Mouse (Mus musculus) forebrain, embryonic 10.5 days (tissue): ENCODE results near the gene Uox. TPM values are rescaled to one million over a fixed set of nuclear protein-coding genes. Genes with fewer than 3 reads are reported as not detected.

Source experiments
- DNase-seq: peaks from one replicate; pipeline ENCODE4 v3.0.0-alpha.2; 2017; ENCODE audit warnings: low spot score; ENCODE audit errors: extremely low spot score
- H3K27ac ChIP-seq: fragments of 300-500 bp; sonication (generic); 2 replicates; pipeline ENCODE4 v1.5.1; 2016; ENCODE audit warnings: mild to moderate bottlenecking
- H3K27me3 ChIP-seq: fragments of 300-500 bp; sonication (generic); 2 replicates; pipeline ENCODE4 v1.6.1; 2016; ENCODE audit warnings: mild to moderate bottlenecking; ENCODE audit not compliant: poor library complexity, severe bottlenecking
- H3K36me3 ChIP-seq: fragments of 300-500 bp; sonication (generic); replicated peaks from 2 replicates; pipeline ENCODE4 v1.6.1; 2016; ENCODE audit warnings: mild to moderate bottlenecking, moderate library complexity
- H3K4me1 ChIP-seq: fragments of 300-500 bp; sonication (generic); 2 replicates; pipeline ENCODE4 v1.6.1; 2016
- H3K4me3 ChIP-seq: fragments of 300-500 bp; sonication (generic); 2 replicates; pipeline ENCODE4 v1.5.1; 2016; ENCODE audit warnings: mild to moderate bottlenecking, moderate library complexity
- H3K9me3 ChIP-seq: fragments of 300-500 bp; sonication (generic); 2 replicates; pipeline ENCODE4 v1.6.1; 2016; ENCODE audit warnings: mild to moderate bottlenecking, moderate library complexity
- WGBS: fragments of 180-500 bp; shearing (Covaris S2); methylation state at CpG from one replicate; pipeline ENCODE4 v1.1.7; 2016; 5-methylcytosine and 5-hydroxymethylcytosine counted together
- polyA plus RNA-seq: library from polyadenylated mRNA; unstranded; fragments of >200 nt; fragmentation: Nextera tagmentation; extraction: Ambion mirVana; gene quantifications from 2 replicates; pipeline ENCODE4 v1.2.1, GENCODE M21; 2016

Gene Uox
- polyA plus RNA-seq, 1 experiment from 2014 or later: not detected

DNA sequence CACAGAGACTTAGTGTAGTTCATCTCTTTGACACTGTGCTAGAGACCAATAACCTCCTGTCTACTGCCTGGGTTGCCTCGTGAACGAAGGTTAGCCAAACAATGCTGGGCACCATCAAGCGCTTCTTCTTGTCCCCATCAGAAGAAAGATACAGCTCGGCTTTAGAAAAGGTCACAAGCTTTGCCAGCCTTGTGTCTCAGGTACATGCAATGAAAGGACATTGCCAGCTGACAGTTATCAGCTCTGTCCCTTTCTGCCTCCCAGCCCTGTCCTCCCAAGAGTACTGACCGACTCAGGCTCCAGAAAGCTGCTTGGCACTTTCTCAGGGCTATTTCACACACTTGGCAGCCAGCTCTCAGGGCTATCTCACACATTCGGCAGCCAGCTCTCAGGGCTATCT, 25.2 kb downstream of the Uox start:
- H3K36me3 ChIP-seq: no peaks in the 10 kb centered on the region
- no peak overlapping the region for H3K4me3 ChIP-seq
- H3K27me3 ChIP-seq: no peaks in the 10 kb centered on the region
- 0 out of 2 replicates have a peak, but pooled peaks cover 3% of the 10 kb centered on the region for H3K4me1 ChIP-seq
- 89% methylated on average over 6 of the region's 6 CpGs for WGBS
- no peak overlapping the region for H3K27ac ChIP-seq
- DNase-seq: no peak
- no peaks in the 10 kb centered on the region for H3K9me3 ChIP-seq

DNA sequence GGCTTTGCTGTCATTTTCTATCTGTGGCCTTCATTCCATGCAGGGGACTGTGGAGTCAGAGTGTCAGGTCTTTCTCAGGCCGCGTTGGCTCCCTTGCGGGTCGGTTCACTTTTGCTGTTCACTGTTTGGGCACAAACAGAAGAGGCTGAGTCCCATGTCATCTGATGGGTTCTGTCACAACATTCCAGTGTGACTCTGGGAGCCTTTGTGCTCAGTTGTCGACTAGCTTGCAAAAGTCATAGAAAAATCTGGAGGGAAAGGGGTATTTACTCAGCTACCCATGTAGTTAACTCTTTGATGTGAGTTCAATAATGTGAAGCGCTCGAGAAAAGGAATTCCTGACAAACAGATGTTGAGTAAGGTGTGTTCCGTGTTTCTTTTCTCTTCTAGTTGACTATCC, 26.2 kb downstream of the Uox start:
- 92% methylated on average over 8 of the region's 8 CpGs for WGBS
- no peak overlapping the region for H3K4me3 ChIP-seq
- no peaks in the 10 kb centered on the region for H3K9me3 ChIP-seq
- H3K27ac ChIP-seq: no peak overlapping the region
- no peak for DNase-seq
- H3K4me1 ChIP-seq: 0 out of 2 replicates have a peak, but pooled peaks cover 3% of the 10 kb centered on the region
- H3K36me3 ChIP-seq: no peaks in the 10 kb centered on the region
- H3K27me3 ChIP-seq: no peaks in the 10 kb centered on the region

DNA sequence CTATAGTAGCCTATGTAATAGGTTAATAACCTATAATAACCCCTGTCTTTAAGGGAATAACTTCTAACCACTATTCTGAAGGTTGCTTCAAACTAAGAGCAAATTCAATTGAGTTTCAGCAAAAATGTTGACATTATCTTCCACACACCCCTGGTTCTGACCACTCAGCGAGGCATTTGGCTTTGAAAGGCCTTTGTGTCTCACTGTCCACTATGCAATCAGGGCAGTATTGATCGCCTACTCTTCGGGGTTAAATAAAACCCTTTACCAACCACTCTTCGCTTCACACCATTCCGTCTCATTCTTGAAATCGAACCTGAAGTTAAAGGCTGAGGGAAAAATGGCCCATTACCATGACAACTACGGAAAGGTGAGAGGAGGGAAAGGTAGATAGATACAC, 26.6 kb downstream of the Uox start:
- Histone ChIP-seq H3K4me3 (no peak overlapping the region), H3K4me1 (0 out of 2 replicates have a peak, but pooled peaks cover 3% of the 10 kb centered on the region), H3K36me3 (no peaks in the 10 kb centered on the region), H3K27me3 (no peaks in the 10 kb centered on the region), H3K27ac (no peak overlapping the region), H3K9me3 (no peaks in the 10 kb centered on the region)
- 88% methylated on average over 7 of the region's 7 CpGs for WGBS
- no peak for DNase-seq

DNA sequence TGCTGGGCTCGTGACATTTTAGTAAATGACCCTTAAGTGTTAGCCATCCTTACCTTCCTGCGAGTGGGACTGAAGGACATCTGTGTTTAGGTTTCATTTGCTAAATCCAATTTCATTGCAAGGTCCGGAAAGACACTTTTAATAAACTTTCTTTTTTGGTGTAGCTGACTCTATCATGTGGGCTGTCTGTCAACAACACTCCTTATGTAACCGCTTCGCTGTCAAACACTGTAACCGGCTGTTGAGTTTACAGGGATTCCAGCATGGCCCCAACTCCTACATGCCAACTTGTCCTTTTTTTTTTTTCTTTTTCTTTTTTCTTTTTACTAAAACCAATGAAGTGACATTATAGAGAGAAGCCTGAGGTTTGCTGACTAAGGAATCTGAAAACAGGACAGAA, 28.2 kb downstream of the Uox start:
- no peaks in the 10 kb centered on the region for H3K27me3 ChIP-seq

DNA sequence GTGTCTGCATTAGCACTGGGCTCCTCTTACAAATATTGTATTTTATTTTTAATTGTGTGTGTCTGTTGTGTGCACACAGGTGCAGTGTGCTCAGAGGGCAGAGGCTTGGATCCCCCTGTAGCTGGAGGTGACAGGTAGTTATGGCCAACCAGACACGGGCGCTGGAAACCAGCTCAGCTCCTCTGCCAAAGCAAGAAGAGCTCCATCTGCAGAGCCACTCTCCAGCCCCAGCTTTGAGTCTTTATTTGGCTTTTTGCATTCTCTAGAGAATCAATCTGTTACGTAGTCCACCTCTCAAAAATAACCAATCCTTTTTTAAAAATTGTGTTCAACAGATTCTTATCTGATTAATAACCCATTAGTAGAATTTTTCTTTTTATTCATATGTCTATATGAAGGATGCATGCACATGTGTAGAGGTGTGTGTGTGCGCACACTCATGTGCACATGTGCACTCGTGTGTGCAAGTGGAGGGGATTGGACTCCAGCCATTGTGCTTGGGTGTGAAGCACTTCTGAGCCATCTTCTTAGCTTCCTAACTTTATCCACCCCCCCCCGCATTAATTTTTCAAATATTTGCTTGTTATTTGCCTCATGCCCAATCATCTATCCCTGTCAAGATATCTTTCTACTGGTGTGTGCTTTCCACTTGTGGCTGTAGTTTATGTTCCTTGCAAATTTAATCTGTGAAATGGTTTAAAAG, 29.1 kb downstream of the Uox start:
- H3K36me3 ChIP-seq: no peaks in the 10 kb centered on the region
- no peak for DNase-seq
- no peaks in the 10 kb centered on the region for H3K9me3 ChIP-seq
- H3K4me3 ChIP-seq: no peak overlapping the region
- H3K4me1 ChIP-seq: 0 out of 2 replicates have a peak, but pooled peaks cover 3% of the 10 kb centered on the region
- H3K27me3 ChIP-seq: no peaks in the 10 kb centered on the region
- no peak overlapping the region for H3K27ac ChIP-seq
- 92% methylated on average over 6 of the region's 6 CpGs for WGBS

More for the DNA sequence above, 28.2 kb downstream of the Uox start:
- Histone ChIP-seq H3K36me3 (no peaks in the 10 kb centered on the region), H3K9me3 (no peaks in the 10 kb centered on the region), H3K27ac (no peak overlapping the region), H3K4me1 (0 out of 2 replicates have a peak, but pooled peaks cover 3% of the 10 kb centered on the region), H3K4me3 (no peak overlapping the region)
- no peak for DNase-seq
- WGBS: 95% methylated on average over 6 of the region's 6 CpGs

DNA sequence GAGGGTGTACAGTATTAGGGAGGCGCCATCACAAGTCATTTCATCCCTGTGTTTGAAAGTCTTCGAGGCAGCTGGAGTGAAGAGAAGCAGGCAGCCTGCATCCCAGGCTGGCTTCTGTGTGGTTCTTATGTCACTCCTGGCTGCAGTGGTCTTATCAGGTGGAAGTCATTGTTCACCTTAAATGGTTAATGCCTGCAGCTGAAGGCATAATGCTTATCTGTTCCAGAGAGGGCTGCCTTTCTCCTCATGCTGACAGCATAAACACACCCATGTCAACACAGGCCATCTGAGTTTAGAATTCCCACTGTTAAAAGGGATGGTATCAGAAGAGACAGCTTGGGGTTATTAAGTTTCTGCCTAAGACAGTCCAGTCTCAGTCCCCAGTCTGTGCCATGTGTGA, 31.0 kb downstream of the Uox start:
- no peak overlapping the region for H3K27ac ChIP-seq
- no peak for DNase-seq
- H3K9me3 ChIP-seq: no peaks in the 10 kb centered on the region
- H3K4me3 ChIP-seq: no peak overlapping the region
- H3K4me1 ChIP-seq: 0 out of 2 replicates have a peak, but pooled peaks cover 3% of the 10 kb centered on the region
- H3K27me3 ChIP-seq: no peaks in the 10 kb centered on the region
- H3K36me3 ChIP-seq: no peaks in the 10 kb centered on the region
- whole genome bisulfite sequencing: 88% methylated on average over 2 of the region's 2 CpGs

DNA sequence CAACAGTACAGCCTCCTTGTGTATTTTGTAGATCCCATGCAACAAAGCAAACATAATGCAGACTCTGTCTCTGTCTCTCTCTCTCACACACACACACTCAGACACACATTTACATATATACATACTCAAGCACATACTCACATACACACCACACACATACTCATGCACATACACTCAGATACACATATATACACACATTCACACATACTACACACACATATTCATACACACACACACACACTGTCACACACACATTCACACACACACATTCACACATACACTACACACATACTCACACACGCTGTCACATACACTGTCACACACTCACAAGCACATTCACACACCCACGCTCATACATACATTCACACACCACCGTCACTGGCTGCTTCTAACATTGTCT, 32.3 kb downstream of the Uox start:
- Histone ChIP-seq H3K9me3 (no peaks in the 10 kb centered on the region), H3K27me3 (no peaks in the 10 kb centered on the region), H3K4me1 (peaks cover 7% of the 10 kb centered on the region; the same call in 1 of the 2 replicates), H3K4me3 (no peak overlapping the region), H3K27ac (no peak overlapping the region), H3K36me3 (no peaks in the 10 kb centered on the region)
- WGBS: 95% methylated on average over 3 of the region's 3 CpGs
- DNase-seq: no peak

DNA sequence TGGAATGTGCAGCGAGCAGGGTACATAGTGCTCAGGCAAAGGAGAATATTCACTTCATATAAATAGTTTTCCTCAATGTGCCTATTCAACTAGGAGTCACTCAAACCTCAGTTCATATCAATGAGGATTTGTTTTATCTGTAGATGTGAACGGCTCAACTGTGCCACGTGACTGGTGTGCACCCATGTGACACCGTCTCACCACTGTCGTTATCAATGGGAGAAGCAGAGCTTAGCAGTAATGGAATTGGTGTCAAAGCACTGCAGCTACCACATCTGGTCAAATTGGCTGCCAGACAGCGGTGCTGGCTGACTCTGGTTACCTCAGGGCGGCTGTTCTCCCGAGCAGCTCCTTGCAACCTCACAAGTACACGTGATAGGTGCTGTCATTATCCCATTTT, 34.4 kb downstream of the Uox start:
- Histone ChIP-seq H3K27ac (no peak overlapping the region), H3K36me3 (no peaks in the 10 kb centered on the region), H3K4me1 (peaks cover 8% of the 10 kb centered on the region; the same call in 1 of the 2 replicates), H3K27me3 (no peaks in the 10 kb centered on the region), H3K4me3 (no peak overlapping the region), H3K9me3 (no peaks in the 10 kb centered on the region)
- WGBS: 87% methylated on average over 9 of the region's 9 CpGs
- no peak for DNase-seq

DNA sequence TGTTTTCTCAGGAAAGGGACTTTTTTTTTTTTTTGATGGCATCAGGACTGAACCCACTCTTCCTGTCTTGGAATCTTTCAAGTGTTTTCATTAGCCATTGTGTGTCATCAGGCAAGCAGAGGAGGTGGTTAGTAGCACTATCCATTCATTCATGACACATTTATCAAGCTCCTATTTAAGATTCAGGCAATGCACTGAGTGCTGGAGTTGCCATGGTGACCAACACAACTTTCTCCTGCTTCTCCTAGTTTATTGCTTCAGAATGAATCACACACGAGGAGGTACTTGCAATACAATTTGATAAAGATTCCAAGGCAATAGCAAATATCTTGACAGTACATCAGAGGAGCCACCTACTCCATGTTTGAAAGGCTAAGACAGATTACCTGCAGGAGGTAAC, 37.1 kb downstream of the Uox start:
- H3K4me1 ChIP-seq: peaks cover 5% of the 10 kb centered on the region; the same call in 1 of the 2 replicates
- H3K9me3 ChIP-seq: no peaks in the 10 kb centered on the region
- H3K4me3 ChIP-seq: no peak overlapping the region
- 71% methylated on average over 1 of the region's 1 CpGs for WGBS
- DNase-seq: no peak
- no peak overlapping the region for H3K27ac ChIP-seq
- H3K36me3 ChIP-seq: no peaks in the 10 kb centered on the region
- H3K27me3 ChIP-seq: no peaks in the 10 kb centered on the region

DNA sequence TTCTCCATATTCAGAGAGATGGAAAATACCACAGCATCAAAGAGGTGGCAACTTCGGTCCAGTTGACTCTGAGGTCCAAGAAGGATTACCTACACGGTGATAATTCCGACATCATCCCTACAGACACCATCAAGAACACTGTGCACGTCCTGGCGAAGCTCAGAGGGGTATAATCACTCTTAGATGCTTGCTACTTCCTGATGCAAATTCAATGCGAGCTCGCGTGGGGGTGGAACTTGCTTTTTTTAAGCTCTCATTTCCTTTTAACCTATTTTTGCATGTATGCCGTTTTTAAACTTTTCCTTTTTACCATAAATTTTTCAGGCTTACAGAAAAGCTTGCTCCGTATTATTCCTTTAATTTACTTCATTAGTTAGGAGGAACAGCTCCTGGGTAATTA, 40.1 kb downstream of the Uox start:
- WGBS: 90% methylated on average over 10 of the region's 10 CpGs
- no peak overlapping the region for H3K27ac ChIP-seq

DNA sequence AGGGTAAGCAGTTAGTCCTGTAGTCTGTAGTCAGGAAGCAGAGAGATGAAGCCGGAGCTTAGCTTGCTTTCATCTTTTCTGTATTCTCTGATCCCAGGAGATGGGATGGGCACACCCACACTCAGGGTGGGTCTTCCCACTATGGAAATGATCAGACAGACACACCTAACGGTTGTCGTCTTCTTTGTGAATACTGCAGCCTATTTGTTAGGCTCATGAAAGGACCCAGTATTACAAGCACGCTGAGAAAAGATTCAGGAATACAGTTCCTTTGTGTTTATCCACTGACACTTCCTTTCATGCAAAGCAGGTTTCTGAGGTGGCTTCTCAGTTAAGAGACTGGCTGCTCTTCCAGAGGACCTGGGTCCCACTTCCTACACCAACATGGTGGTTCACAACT, 41.0 kb downstream of the Uox start:
- H3K9me3 ChIP-seq: no peaks in the 10 kb centered on the region
- no peak for DNase-seq
- no peak overlapping the region for H3K4me3 ChIP-seq
- H3K27ac ChIP-seq: no peak overlapping the region
- H3K4me1 ChIP-seq: peaks cover 5% of the 10 kb centered on the region; the same call in 1 of the 2 replicates
- 86% methylated on average over 4 of the region's 4 CpGs for WGBS
- no peaks in the 10 kb centered on the region for H3K27me3 ChIP-seq
- no peaks in the 10 kb centered on the region for H3K36me3 ChIP-seq

More for the DNA sequence above, 40.1 kb downstream of the Uox start:
- no peak overlapping the region for H3K4me3 ChIP-seq
- no peaks in the 10 kb centered on the region for H3K36me3 ChIP-seq
- H3K4me1 ChIP-seq: peaks cover 5% of the 10 kb centered on the region; the same call in 1 of the 2 replicates
- H3K9me3 ChIP-seq: no peaks in the 10 kb centered on the region
- H3K27me3 ChIP-seq: no peaks in the 10 kb centered on the region
- DNase-seq: no peak

DNA sequence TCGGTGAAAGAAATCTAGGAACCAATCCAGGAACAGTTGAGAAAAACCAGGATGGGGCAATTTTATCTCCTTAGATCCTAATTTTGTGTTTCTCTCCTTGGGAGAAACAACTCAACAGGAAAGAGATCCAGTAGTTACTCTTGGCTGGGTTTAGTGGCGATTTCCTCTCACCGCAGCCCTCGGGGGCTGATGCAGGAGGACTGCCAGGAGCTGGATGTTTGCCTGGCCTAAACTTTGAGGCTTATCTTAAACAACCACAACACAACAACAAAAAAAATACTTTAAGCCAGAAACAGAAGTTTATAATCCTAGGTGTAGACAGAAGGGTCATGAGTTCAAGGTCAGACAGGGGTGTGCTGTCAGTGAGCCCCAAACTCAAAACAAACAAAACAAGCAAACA, 41.6 kb downstream of the Uox start:
- Histone ChIP-seq H3K9me3 (no peaks in the 10 kb centered on the region), H3K27me3 (no peaks in the 10 kb centered on the region), H3K4me3 (no peak overlapping the region), H3K4me1 (peaks cover 5% of the 10 kb centered on the region; the same call in 1 of the 2 replicates), H3K27ac (no peak overlapping the region), H3K36me3 (no peaks in the 10 kb centered on the region)
- DNase-seq: no peak
- WGBS: 89% methylated on average over 4 of the region's 4 CpGs

DNA sequence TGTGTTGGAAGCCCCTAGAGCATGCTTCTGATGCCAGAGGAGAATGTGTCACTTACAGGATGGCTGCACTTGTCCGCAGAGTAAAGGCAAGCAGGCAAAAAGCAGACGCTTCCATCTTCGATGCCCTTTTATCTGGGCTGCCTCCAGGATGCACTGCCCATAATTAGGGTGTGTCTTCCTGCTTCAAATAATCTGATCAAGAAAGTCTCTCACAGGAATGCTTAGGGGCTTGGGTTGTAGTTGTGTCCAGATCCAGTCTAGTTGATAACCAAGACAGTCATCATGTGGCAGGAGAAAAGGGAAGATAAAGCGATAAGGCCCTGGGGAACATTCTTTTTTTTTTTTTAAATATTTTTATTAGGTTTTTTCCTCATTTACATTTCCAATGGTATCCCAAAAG, 45.3 kb downstream of the Uox start, which contains the start of gene Dnase2b:
Gene Dnase2b (minus strand): TSS at position 101 of the 400 bp plus-strand sequence.
- Histone ChIP-seq H3K27ac (no peak within 1 kb of the TSS), H3K9me3 (no peaks in the 10 kb centered on the region), H3K4me3 (no peak within 1 kb of the TSS), H3K4me1 (no peaks in the 10 kb centered on the region), H3K27me3 (no peaks in the 10 kb centered on the region), H3K36me3 (no peaks in the 10 kb centered on the region)
- no peak for DNase-seq
- 89% methylated on average over 4 of the region's 4 CpGs for WGBS
